Mouse (Mus musculus): ENCODE data around the gene Rmdn3. TPM values are rescaled to one million over a fixed set of nuclear protein-coding genes. Genes with fewer than 3 reads are reported as not detected.

The Rmdn3 gene
- total and polyA plus RNA-seq, 3 experiments: 52.5 to 57.4 TPM; not detected in 1

DNA sequence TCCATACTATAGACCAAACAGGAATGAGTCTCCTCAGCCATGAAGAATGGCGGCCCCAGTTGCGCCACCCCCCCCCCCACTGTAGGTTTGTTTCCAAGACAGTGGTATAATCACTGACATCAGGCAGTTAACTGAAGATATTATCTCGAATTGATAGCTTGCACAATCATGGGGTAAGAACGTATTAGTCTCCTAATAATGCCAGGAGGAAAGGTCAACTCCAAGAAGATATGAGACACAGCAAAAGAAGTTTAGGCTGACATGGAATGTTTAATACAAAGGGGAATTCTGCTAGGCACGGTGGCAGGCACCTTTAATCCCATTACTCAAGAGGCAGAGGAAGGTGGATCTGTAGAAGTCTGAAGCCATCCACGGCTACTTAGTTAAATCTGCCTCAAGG, 10.4 kb downstream of the Rmdn3 start:
- TF ChIP-seq MYC (IDR thresholded peaks at IDR 0.05; ENCODE audit: low read depth, low read length) (no peak), USF2 (IDR thresholded peaks at IDR 0.05; ENCODE audit: borderline replicate concordance in 1 of 2, insufficient read depth in 1 of 2, low read depth in 1 of 2, low read length in 2 of 2) (no peak), NELFE (IDR thresholded peaks at IDR 0.05; ENCODE audit: low read depth, low read length) (no peak), MAX (IDR thresholded peaks at IDR 0.05; ENCODE audit: low read length) (no peak), ZNF384 (IDR thresholded peaks at IDR 0.05; ENCODE audit: low read depth, low read length) (no peak), SMC3 (IDR thresholded peaks at IDR 0.05; ENCODE audit: low read depth, low read length) (no peak), E2F4 (IDR thresholded peaks at IDR 0.05; ENCODE audit: borderline replicate concordance, low read depth, low read length) (no peak), MEF2A (IDR thresholded peaks at IDR 0.05; ENCODE audit: extremely low read depth, insufficient replicate concordance, low read depth, low read length, poor library complexity, severe bottlenecking) (no peak), TBP (IDR thresholded peaks at IDR 0.05; ENCODE audit: low read depth, low read length) (no peak), CHD1 (IDR thresholded peaks at IDR 0.05; ENCODE audit: low read depth, low read length) (no peak), UBTF (IDR thresholded peaks at IDR 0.05; ENCODE audit: borderline replicate concordance, insufficient read depth, low read depth, low read length) (no peak), MXI1 (IDR thresholded peaks at IDR 0.05; ENCODE audit: low read depth, low read length) (no peak), TCF12 (IDR thresholded peaks at IDR 0.05; ENCODE audit: low read depth, low read length) (no peak), ELF1 (IDR thresholded peaks at IDR 0.05; ENCODE audit: low read depth, low read length) (no peak), JUND (IDR thresholded peaks at IDR 0.05; ENCODE audit: low read depth, low read length) (no peak), SIN3A (IDR thresholded peaks at IDR 0.05; ENCODE audit: low read length) (no peak), MAZ (IDR thresholded peaks at IDR 0.05; ENCODE audit: low read depth, low read length) (no peak), CTCF (IDR thresholded peaks at IDR 0.05 in 2 of 3, conservative IDR thresholded peaks at IDR 0.05 in 1 of 3; ENCODE audit: control insufficient read depth in 1 of 3, insufficient read depth in 1 of 3, low read depth in 2 of 3, low read length in 3 of 3, poor library complexity in 1 of 3, severe bottlenecking in 1 of 3) (no peak), ZC3H11A (IDR thresholded peaks at IDR 0.05; ENCODE audit: low read depth, low read length) (no peak), ETS1 (IDR thresholded peaks at IDR 0.05; ENCODE audit: low read depth, low read length) (no peak)
- H3K79me2 ChIP-seq (ENCODE audit: control insufficient read depth, insufficient read depth, low read length, poor library complexity): no peaks in the 10 kb centered on the region; the same call in 1 of the 2 replicates
- H3K27ac ChIP-seq (ENCODE audit: control insufficient read depth, low read depth, low read length): no peak overlapping the region
- no peaks in the 10 kb centered on the region for H3K27me3 ChIP-seq (ENCODE audit: control insufficient read depth in 1 of 2, insufficient read depth in 2 of 2, low read length in 2 of 2)
- H3K4me3 ChIP-seq (ENCODE audit: control insufficient read depth in 1 of 2, insufficient read depth in 1 of 2, low read depth in 2 of 2, low read length in 2 of 2): no peak overlapping the region
- peaks cover 4 to 15% of the 10 kb centered on the region in 2 experiments; a peak in 3 of 4 replicates for H3K36me3 ChIP-seq (ENCODE audit: control insufficient read depth in 1 of 2, insufficient read depth in 2 of 2, low read length in 2 of 2)
- H3K9ac ChIP-seq (ENCODE audit: control insufficient read depth, low read depth, low read length, poor library complexity, severe bottlenecking): no peak overlapping the region
- no peak for DNase-seq (ENCODE audit: low read depth, low spot score)
- H3K9me3 ChIP-seq (replicated peaks; ENCODE audit: insufficient read depth, low read length): no peaks in the 10 kb centered on the region
- no peaks in the 10 kb centered on the region for H3K4me1 ChIP-seq (ENCODE audit: control insufficient read depth in 1 of 2, insufficient read depth in 2 of 2, low read length in 2 of 2)

DNA sequence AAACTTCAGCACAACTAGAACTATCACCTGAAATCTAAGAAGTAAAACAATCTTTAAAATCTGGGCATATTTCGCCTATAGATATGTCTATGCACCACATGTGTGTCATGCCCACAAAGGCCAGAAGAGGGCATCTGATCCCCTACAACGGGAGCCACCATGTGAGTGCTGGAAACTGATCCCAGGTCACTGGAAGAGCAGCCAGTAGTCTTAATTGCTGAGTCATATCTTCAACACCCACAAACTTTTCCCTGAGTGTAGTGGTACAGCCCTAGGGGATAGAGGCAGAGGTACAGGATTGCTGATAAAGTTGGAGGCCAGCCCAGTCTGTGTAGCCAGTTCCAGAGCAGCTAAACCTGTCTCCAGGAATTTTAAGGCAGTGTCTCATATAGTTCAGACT, 11.6 kb downstream of the Rmdn3 start:
- no peaks in the 10 kb centered on the region for H3K27me3 ChIP-seq (ENCODE audit: control insufficient read depth in 1 of 2, insufficient read depth in 2 of 2, low read length in 2 of 2)
- no peak overlapping the region for H3K27ac ChIP-seq (ENCODE audit: control insufficient read depth, low read depth, low read length)
- H3K9ac ChIP-seq (ENCODE audit: control insufficient read depth, low read depth, low read length, poor library complexity, severe bottlenecking): no peak overlapping the region
- H3K36me3 ChIP-seq (ENCODE audit: control insufficient read depth in 1 of 2, insufficient read depth in 2 of 2, low read length in 2 of 2): peaks cover 4 to 17% of the 10 kb centered on the region in 2 experiments; a peak in 3 of 4 replicates
- DNase-seq (ENCODE audit: low read depth, low spot score): peak; percentile 71
- H3K79me2 ChIP-seq (ENCODE audit: control insufficient read depth, insufficient read depth, low read length, poor library complexity): no peaks in the 10 kb centered on the region
- H3K4me3 ChIP-seq (ENCODE audit: control insufficient read depth in 1 of 2, insufficient read depth in 1 of 2, low read depth in 2 of 2, low read length in 2 of 2): no peak overlapping the region
- H3K9me3 ChIP-seq (replicated peaks; ENCODE audit: insufficient read depth, low read length): no peaks in the 10 kb centered on the region
- no peaks in the 10 kb centered on the region for H3K4me1 ChIP-seq (ENCODE audit: control insufficient read depth in 1 of 2, insufficient read depth in 2 of 2, low read length in 2 of 2)
- no peak for TF ChIP-seq BHLHE40 (IDR thresholded peaks at IDR 0.05; ENCODE audit: borderline replicate concordance, low read depth, low read length)
- TF ChIP-seq POLR2AphosphoS5 (IDR thresholded peaks at IDR 0.05; ENCODE audit: borderline replicate concordance, low read depth, low read length): no peak
- no peak for TF ChIP-seq HCFC1 (IDR thresholded peaks at IDR 0.05; ENCODE audit: low read depth, low read length)
- no peak for TF ChIP-seq CHD2 (IDR thresholded peaks at IDR 0.05; ENCODE audit: low read length)
- TF ChIP-seq USF2 (IDR thresholded peaks at IDR 0.05; ENCODE audit: borderline replicate concordance in 1 of 2, insufficient read depth in 1 of 2, low read depth in 1 of 2, low read length in 2 of 2): no peak
- TF ChIP-seq KAT2A (conservative IDR thresholded peaks at IDR 0.05; ENCODE audit: low read depth, low read length): no peak
- TF ChIP-seq TCF12 (IDR thresholded peaks at IDR 0.05; ENCODE audit: low read depth, low read length): no peak
- TF ChIP-seq GABPA (IDR thresholded peaks at IDR 0.05; ENCODE audit: low read depth, low read length): no peak
- TF ChIP-seq CTCF (IDR thresholded peaks at IDR 0.05 in 2 of 3, conservative IDR thresholded peaks at IDR 0.05 in 1 of 3; ENCODE audit: control insufficient read depth in 1 of 3, insufficient read depth in 1 of 3, low read depth in 2 of 3, low read length in 3 of 3, poor library complexity in 1 of 3, severe bottlenecking in 1 of 3): peak; percentile 53 to 62 (median 60)
- TF ChIP-seq E2F4 (IDR thresholded peaks at IDR 0.05; ENCODE audit: borderline replicate concordance, low read depth, low read length): no peak
- no peak for TF ChIP-seq NELFE (IDR thresholded peaks at IDR 0.05; ENCODE audit: low read depth, low read length)
- TF ChIP-seq EP300 (IDR thresholded peaks at IDR 0.05; ENCODE audit: low read depth in 1 of 2, low read length in 2 of 2): no peak
- no peak for TF ChIP-seq POLR2AphosphoS2 (IDR thresholded peaks at IDR 0.05; ENCODE audit: low read length)
- TF ChIP-seq MAFK (IDR thresholded peaks at IDR 0.05; ENCODE audit: borderline replicate concordance, low read depth, low read length): peak; percentile 17; the same call in 1 of the 2 replicates
- no peak for TF ChIP-seq UBTF (IDR thresholded peaks at IDR 0.05; ENCODE audit: borderline replicate concordance, insufficient read depth, low read depth, low read length)
- TF ChIP-seq TBP (IDR thresholded peaks at IDR 0.05; ENCODE audit: low read depth, low read length): no peak
- TF ChIP-seq JUND (IDR thresholded peaks at IDR 0.05; ENCODE audit: low read depth, low read length): no peak
- TF ChIP-seq POLR2A (IDR thresholded peaks at IDR 0.05; ENCODE audit: control insufficient read depth in 1 of 2, insufficient read depth in 1 of 2, low read depth in 1 of 2, low read length in 2 of 2, poor library complexity in 1 of 2): no peak
- no peak for TF ChIP-seq ETS1 (IDR thresholded peaks at IDR 0.05; ENCODE audit: low read depth, low read length)

All from MEL (cell line).